Comparison of ENCODE assay signal across 9 mouse cellular contexts in the genomic region with DNA sequence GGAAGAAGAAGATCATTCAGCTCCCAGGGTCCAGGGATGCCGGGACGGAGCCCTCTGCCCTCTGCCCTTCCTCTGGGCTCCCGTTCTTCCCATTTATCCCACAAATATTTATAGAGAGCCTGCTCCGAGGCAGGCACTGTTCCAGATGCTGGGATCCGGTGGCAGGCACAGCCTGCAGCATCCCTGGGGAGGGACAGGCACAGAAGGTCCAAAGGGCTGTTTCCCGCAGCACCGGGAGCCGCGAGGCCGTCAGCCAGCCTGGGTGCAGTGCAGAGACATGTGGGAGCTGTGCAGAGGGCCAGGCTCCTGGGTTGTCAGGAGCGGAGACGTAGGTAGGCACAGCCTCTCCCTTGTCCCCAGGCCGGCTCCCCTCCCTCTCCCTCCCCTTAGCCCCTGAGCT. TPM values are rescaled to one million over a fixed set of nuclear protein-coding genes. Genes with fewer than 3 reads are reported as not detected.
DNase-seq lines count a peak whose midpoint lies in the region; ATAC-seq lines count a peak whose summit lies in the region.
"Had no signal": no experiment of that assay in that cellular context is flagged by ENCODE, and none has a peak within 500 bp of the region (broad histone marks: within the 10 kb centered on the region; RNA-seq: fewer than 3 reads in every experiment).

No protein-coding gene starts in this region.

- 52% methylated on average over 13 of the region's 13 CpGs for WGBS in heart, embryonic 10.5 days
- 31% methylated on average over 13 of the region's 13 CpGs for WGBS in forebrain, embryonic 13.5 days
- WGBS in kidney, embryonic 15.5 days, result 28% methylated on average over 13 of the region's 13 CpGs
- WGBS in midbrain, embryonic 15.5 days, result 18% methylated on average over 13 of the region's 13 CpGs

- DNase-seq in heart, embryonic 10.5 days (ENCODE audit: low spot score), result no peak
- no peak for DNase-seq in heart, postnatal 4 days
- no peak for DNase-seq in cerebellum, postnatal 14 days
- no peak for DNase-seq in thymus, adult 18-20 months
- no peak for DNase-seq in spleen, postnatal 14 days (ENCODE audit: low spot score in 2 of 2)

- peak overlapping the region; percentile 30; the same call in 1 of the 2 replicates for H3K27ac ChIP-seq in heart, embryonic 10.5 days
- H3K27ac ChIP-seq in forebrain, embryonic 13.5 days, result no peak overlapping the region
- no peak overlapping the region for H3K27ac ChIP-seq in kidney, embryonic 15.5 days
- H3K27ac ChIP-seq in midbrain, embryonic 15.5 days, result no peak overlapping the region
- H3K27ac ChIP-seq: macrophage had no signal

- H3K4me2 ChIP-seq in forebrain, embryonic 13.5 days, result peak overlapping the region; percentile 94
- peak overlapping the region; percentile 98 for H3K4me2 ChIP-seq in kidney, embryonic 15.5 days
- H3K4me2 ChIP-seq in midbrain, embryonic 15.5 days, result peak overlapping the region; percentile 73

- H3K27me3 ChIP-seq in heart, embryonic 10.5 days (ENCODE audit: insufficient read depth, poor library complexity, severe bottlenecking), result peaks cover 53% of the 10 kb centered on the region
- H3K27me3 ChIP-seq in forebrain, embryonic 13.5 days, result peaks cover 29% of the 10 kb centered on the region
- peaks cover 46% of the 10 kb centered on the region for H3K27me3 ChIP-seq in kidney, embryonic 15.5 days
- H3K27me3 ChIP-seq in midbrain, embryonic 15.5 days (replicated peaks), result peaks cover 3% of the 10 kb centered on the region; the same call in 1 of the 2 replicates

- H3K4me3 ChIP-seq in heart, embryonic 10.5 days, result peak overlapping the region; percentile 75
- 0 out of 2 replicates have a peak overlapping the region, but pooled peaks have one; percentile 16 for H3K4me3 ChIP-seq in forebrain, embryonic 13.5 days
- H3K4me3 ChIP-seq in kidney, embryonic 15.5 days (replicated peaks), result peak overlapping the region; percentile 70
- H3K4me3 ChIP-seq in midbrain, embryonic 15.5 days, result peak overlapping the region; percentile 20

- ATAC-seq in forebrain, embryonic 13.5 days, result no peak
- no peak for ATAC-seq in kidney, embryonic 15.5 days (replicated peaks; ENCODE audit: low FRiP score)
- no peak for ATAC-seq in midbrain, embryonic 15.5 days (replicated peaks)

- H3K36me3 ChIP-seq in heart, embryonic 10.5 days, result peaks cover 18% of the 10 kb centered on the region
- H3K36me3 ChIP-seq in forebrain, embryonic 13.5 days (ENCODE audit: poor library complexity, severe bottlenecking), result no peaks in the 10 kb centered on the region
- peaks cover 6% of the 10 kb centered on the region; the same call in 1 of the 2 replicates for H3K36me3 ChIP-seq in kidney, embryonic 15.5 days
- H3K36me3 ChIP-seq in midbrain, embryonic 15.5 days (replicated peaks), result no peaks in the 10 kb centered on the region

- H3K9ac ChIP-seq in forebrain, embryonic 13.5 days, result peak overlapping the region; percentile 51
- H3K9ac ChIP-seq in kidney, embryonic 15.5 days, result peak overlapping the region; percentile 21
- H3K9ac ChIP-seq in midbrain, embryonic 15.5 days, result 0 out of 2 replicates have a peak overlapping the region, but pooled peaks have one; percentile 18

- peaks cover 76% of the 10 kb centered on the region for H3K4me1 ChIP-seq in heart, embryonic 10.5 days
- H3K4me1 ChIP-seq in forebrain, embryonic 13.5 days, result peaks cover 68% of the 10 kb centered on the region
- H3K4me1 ChIP-seq in kidney, embryonic 15.5 days, result peaks cover 63% of the 10 kb centered on the region
- peaks cover 60% of the 10 kb centered on the region for H3K4me1 ChIP-seq in midbrain, embryonic 15.5 days

- H3K9me3 ChIP-seq in heart, embryonic 10.5 days, result 0 out of 2 replicates have a peak, but pooled peaks cover under 1% of the 10 kb centered on the region
- no peaks in the 10 kb centered on the region for H3K9me3 ChIP-seq in forebrain, embryonic 13.5 days (replicated peaks)
- H3K9me3 ChIP-seq in kidney, embryonic 15.5 days (replicated peaks), result no peaks in the 10 kb centered on the region
- H3K9me3 ChIP-seq in midbrain, embryonic 15.5 days, result no peaks in the 10 kb centered on the region

RNA-seq across cellular contexts. Expression of gene Gse1, which starts 4.7 kb away (rescaled TPM):
- 12.2 and 13.7 TPM in 2 replicates for polyA plus RNA-seq in heart, embryonic 10.5 days (2016; fragmentation: Nextera tagmentation; extraction: Ambion mirVana)
- 10 to 100 TPM; 33.5 to 37.4 TPM for total RNA-seq in heart, postnatal 4 days (2021)
- polyA plus RNA-seq in forebrain, embryonic 13.5 days (2015; fragmentation: Nextera tagmentation; extraction: Ambion mirVana), result 24.0 and 24.9 TPM in 2 replicates
- 8.3 and 10.0 TPM in 2 replicates for polyA plus RNA-seq in kidney, embryonic 15.5 days (2015; fragmentation: Nextera tagmentation; extraction: Ambion mirVana)
- polyA plus RNA-seq in midbrain, embryonic 15.5 days (2015; fragmentation: Nextera tagmentation; extraction: Ambion mirVana), result 21.2 and 23.4 TPM in 2 replicates

RNA-seq across cellular contexts. Expression of gene Fam92b, which starts 55.6 kb away (rescaled TPM):
- 0.16 and 0.31 TPM in 2 replicates for polyA plus RNA-seq in heart, embryonic 10.5 days (2016; fragmentation: Nextera tagmentation; extraction: Ambion mirVana)
- total RNA-seq in heart, postnatal 4 days (2021), result not detected
- polyA plus RNA-seq in forebrain, embryonic 13.5 days (2015; fragmentation: Nextera tagmentation; extraction: Ambion mirVana), result 1.4 and 1.9 TPM in 2 replicates
- polyA plus RNA-seq in kidney, embryonic 15.5 days (2015; fragmentation: Nextera tagmentation; extraction: Ambion mirVana), result 0.13 TPM in 1 of 2 replicates, not detected in the other
- polyA plus RNA-seq in midbrain, embryonic 15.5 days (2015; fragmentation: Nextera tagmentation; extraction: Ambion mirVana), result 2.1 and 2.2 TPM in 2 replicates
- polyA plus RNA-seq: macrophage had no signal

Comparison
In these comparisons a context has a peak if more than half of its experiments do, and no peak if none do; other contexts are left out.
1. H3K4me3 ChIP-seq: peak in every context shown above with its lines; median percentile 75 in heart, embryonic 10.5 days; 70 in kidney, embryonic 15.5 days; 20 in midbrain, embryonic 15.5 days; 16 in forebrain, embryonic 13.5 days.